Mouse (Mus musculus) neutrophil, adult 59 days (primary cell): Measurements from ENCODE around the gene Skida1. TPM values are rescaled to one million over a fixed set of nuclear protein-coding genes. Genes with fewer than 3 reads are reported as not detected.

Experiments
- total RNA-seq, 2 experiments: library from RNA; stranded (reverse); gene quantifications; 1 replicate in 1 of 2; 2 replicates in 1 of 2; pipeline ENCODE4 v1.2.4; 2023

The Skida1 gene
- not detected for total RNA-seq

GRCm38 (mm10) chr2:18048453-18049075, at the start of gene Skida1:
Gene Skida1, minus strand, starts transcription at chr2:18049051.

DNA sequence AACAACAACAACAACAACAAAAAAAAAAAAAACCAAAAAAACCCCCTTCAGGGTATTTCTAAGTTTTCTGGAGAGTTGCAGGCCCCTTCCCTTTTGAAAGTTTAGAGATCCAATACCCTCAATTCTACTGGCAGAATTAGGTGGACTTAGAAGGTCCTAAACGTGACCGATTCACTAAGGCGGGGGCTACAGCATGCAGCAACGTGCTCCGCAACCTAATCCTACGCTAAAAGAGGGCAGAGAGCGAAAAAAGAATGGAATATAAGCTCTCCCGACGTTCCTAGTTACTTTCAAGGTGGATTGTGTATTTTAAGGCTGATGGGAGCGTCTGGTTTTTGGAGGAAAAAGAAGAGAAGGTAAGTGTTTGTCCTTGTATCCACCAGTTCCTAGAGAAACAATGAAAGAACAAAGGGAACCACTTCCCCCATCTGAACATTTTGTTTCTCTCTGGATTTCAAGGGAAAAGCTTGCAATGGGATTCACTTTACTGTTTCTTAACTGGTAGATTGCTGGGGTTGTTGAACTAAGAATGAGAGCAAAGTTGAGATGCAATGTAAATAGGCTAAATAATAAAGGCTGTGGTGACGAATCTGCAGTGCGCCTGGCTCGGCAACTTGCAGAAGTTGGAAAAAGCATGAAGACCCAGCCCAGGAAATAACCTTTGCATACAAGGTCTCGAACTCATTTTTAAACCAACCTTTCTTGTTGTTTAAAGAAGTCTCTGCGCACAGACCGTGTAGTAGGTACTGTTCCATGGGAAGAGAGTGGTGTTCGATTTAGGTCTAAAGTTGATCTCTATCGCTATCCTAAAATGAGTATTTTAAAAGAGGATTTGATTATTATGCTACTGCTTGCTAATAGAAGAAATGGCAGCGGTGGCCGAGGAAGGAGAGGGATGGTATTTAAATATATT, 6.4 kb upstream of the Skida1 start, which contains the start of gene Mllt10:
Mllt10 (plus strand) TSS at position 222 of the 913 bp plus-strand sequence.

DNA sequence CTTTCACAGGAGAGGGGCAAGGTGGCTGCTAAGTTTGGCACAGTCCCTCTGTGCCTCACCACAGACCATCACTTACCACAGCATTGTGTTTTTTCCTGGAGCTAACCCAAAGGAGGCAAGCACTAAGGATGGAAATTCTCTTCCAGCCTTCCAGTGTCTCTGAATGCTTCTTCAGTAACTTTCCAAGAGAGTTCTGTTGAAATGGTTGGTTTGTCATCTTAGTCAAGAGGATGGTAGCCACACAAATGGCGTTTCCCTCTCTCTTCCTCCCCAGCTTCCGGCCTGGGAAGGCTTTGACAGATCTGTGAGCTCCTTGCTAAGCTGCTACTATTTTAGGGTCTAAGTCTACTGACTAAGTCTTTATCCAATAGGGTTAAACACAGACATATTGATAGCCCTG, 11.4 kb downstream of the Skida1 start, which contains the start of gene A930004D18Rik:
A930004D18Rik (minus strand) TSS at position 247 of the 400 bp plus-strand sequence.

DNA sequence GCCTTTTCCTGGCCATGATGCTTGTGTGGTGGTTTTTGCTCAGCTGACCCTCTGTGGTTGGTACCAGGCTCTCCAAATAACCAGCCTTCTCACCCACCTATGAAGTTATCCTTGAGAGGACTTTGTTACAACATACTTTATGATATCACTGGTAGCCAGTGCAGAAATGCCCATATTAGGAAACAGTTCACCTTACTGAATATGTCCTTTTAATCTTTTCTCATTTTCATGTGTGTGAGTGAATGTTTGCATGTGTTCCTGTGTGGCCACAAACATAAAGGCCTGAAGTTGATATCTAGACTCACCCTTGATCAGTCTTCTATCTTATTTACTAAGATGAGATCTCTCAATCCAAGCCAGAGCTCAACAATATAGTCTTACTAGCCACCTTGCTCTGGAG, 52.0 kb downstream of the Skida1 start, which contains the start of gene H2al2a:
H2al2a (minus strand) TSS at position 101 of the 400 bp plus-strand sequence.

Other genes with a start within 250 kb of the Skida1 start
- not detected for gene H2al2a, start 52.1 kb downstream of the Skida1 start, total RNA-seq
- not detected for gene A930004D18Rik, start 11.3 kb downstream of the Skida1 start, total RNA-seq
- gene Mllt10, start 6.2 kb upstream of the Skida1 start, total RNA-seq, result 10 to 100 TPM; 86.7 to 89.2 TPM